Mouse (Mus musculus): ENCODE results near the gene Crebl2. TPM values are rescaled to one million over a fixed set of nuclear protein-coding genes. Genes with fewer than 3 reads are reported as not detected.

Gene Crebl2
- polyA plus RNA-seq, 1 experiment from 2014 or later = 2.8 TPM

DNA sequence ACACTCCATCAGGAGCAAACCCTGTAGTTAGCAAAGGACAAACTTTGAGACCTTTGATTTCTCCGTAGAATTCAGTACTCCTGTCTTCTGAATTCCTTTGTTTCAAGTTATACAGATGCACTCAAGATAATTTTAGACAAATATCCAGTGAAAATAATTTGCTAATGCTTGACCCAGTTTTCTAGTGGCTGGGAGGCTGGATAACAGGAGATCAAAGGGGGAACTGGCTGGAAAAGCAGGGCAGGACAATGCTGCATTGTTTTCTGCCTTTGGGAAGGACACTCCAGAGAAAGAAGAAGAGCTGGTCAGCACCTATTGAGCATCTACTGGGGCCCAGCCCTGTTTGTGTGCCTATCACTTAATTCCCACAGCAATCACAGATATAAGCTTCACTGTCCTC, 28.5 kb upstream of the Crebl2 start:
- no peak overlapping the region for H3K27ac ChIP-seq
- 75% methylated on average over 1 of the region's 1 CpGs for WGBS
- no peak for ATAC-seq (ENCODE audit: low FRiP score, low read depth)

GRCm38 (mm10) chr6:134802641-134803043, 27.3 kb upstream of the Crebl2 start:
- Histone ChIP-seq H3K36me3 (no peaks in the 10 kb centered on the region), H3K27ac (no peak overlapping the region), H3K4me2 (replicated peaks) (no peak overlapping the region), H3K4me1 (no peaks in the 10 kb centered on the region), H3K4me3 (no peak overlapping the region), H3K9me3 (no peaks in the 10 kb centered on the region), H3K9ac (no peak overlapping the region), H3K27me3 (replicated peaks) (no peaks in the 10 kb centered on the region)
- ATAC-seq (ENCODE audit: low FRiP score, low read depth) = no peak
- WGBS = 84% methylated on average over 9 of the region's 9 CpGs

More for the DNA sequence above, 28.5 kb upstream of the Crebl2 start:
- no peaks in the 10 kb centered on the region for H3K9me3 ChIP-seq
- no peaks in the 10 kb centered on the region for H3K36me3 ChIP-seq
- no peak overlapping the region for H3K4me3 ChIP-seq
- no peak overlapping the region for H3K9ac ChIP-seq
- no peaks in the 10 kb centered on the region for H3K27me3 ChIP-seq (replicated peaks)
- no peaks in the 10 kb centered on the region for H3K4me1 ChIP-seq
- H3K4me2 ChIP-seq (replicated peaks) = no peak overlapping the region

DNA sequence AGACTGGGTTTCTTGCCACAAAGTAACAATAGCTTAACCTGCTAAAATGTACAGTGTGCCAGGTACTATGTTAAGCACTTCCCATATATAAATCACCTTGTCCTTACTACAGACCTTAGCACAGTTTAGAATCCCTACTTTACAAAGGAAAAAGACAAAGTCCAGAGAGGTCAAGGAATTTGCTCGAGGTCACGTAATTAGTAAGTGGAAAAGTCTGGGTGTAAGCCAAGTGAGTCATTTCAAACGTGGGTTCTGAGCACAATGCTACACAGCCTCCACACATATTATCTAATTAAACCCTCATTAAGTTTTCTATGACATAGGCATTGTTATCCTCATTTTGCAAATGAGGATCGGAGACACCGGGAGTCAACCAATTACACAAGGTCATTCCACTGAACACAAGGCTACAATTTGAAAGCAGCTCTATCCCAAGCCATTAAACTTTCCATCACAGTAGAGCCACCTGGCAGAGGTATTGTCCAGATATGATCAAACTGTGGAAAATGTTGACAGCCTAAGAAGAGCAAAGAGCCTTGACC, 25.1 kb upstream of the Crebl2 start:
- Histone ChIP-seq H3K4me2 (replicated peaks) (no peak overlapping the region), H3K27me3 (replicated peaks) (no peaks in the 10 kb centered on the region), H3K27ac (no peak overlapping the region), H3K36me3 (no peaks in the 10 kb centered on the region), H3K4me1 (no peaks in the 10 kb centered on the region), H3K9ac (no peak overlapping the region), H3K4me3 (no peak overlapping the region), H3K9me3 (no peaks in the 10 kb centered on the region)
- no peak for ATAC-seq (ENCODE audit: low FRiP score, low read depth)
- WGBS = 78% methylated on average over 5 of the region's 5 CpGs

DNA sequence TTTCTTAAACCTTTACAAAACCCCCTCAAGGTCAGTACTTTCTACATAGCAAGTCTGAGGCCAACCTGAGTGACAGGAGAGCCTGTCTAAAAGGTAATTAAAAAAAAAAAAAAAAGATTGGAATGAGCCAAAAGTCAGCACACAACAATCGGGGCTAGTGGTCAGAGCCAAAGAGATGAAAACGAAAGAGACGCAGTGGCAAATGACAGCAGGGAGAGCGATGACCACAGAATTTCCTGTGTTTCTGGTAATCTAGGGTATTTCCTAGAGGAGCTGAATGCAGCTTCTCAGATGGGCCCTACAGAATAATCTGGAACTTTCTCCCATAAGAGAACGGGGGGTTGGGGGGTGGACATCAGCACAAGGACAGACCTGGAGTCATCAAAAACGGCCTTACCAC, 23.8 kb upstream of the Crebl2 start:
- H3K27me3 ChIP-seq (replicated peaks) = no peaks in the 10 kb centered on the region
- no peak for ATAC-seq (ENCODE audit: low FRiP score, low read depth)
- no peaks in the 10 kb centered on the region for H3K9me3 ChIP-seq
- no peak overlapping the region for H3K4me3 ChIP-seq
- H3K4me1 ChIP-seq = no peaks in the 10 kb centered on the region
- H3K36me3 ChIP-seq = no peaks in the 10 kb centered on the region
- H3K27ac ChIP-seq = no peak overlapping the region
- WGBS = 96% methylated on average over 6 of the region's 6 CpGs
- H3K4me2 ChIP-seq (replicated peaks) = no peak overlapping the region
- H3K9ac ChIP-seq = no peak overlapping the region

DNA sequence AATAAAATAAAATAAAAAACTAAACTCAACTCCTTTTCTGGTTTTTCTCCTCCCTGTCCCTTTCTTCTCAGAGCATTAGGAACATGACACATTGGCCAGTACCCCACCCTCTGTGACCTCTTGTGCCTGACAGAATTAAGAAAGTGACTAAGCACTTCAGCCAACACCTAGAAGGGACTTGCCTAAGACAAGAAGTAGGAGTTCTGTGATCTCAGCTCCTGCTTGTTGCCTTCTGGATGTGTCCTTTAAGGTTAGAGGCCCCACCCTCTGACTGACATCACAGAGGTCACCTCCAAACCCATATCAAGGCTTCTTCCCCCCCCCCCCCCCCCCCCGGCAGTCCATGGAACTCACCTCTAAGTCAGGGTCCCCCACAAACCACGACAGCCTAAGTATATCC, 22.9 kb upstream of the Crebl2 start:
- ATAC-seq (ENCODE audit: low FRiP score, low read depth) = no peak
- Histone ChIP-seq H3K4me2 (replicated peaks) (no peak overlapping the region), H3K4me3 (no peak overlapping the region), H3K27me3 (replicated peaks) (no peaks in the 10 kb centered on the region), H3K4me1 (no peaks in the 10 kb centered on the region), H3K27ac (no peak overlapping the region), H3K36me3 (no peaks in the 10 kb centered on the region), H3K9ac (no peak overlapping the region), H3K9me3 (no peaks in the 10 kb centered on the region)
- 87% methylated on average over 1 of the region's 2 CpGs for WGBS

GRCm38 (mm10) chr6:134807794-134808193, 22.2 kb upstream of the Crebl2 start:
- Histone ChIP-seq H3K9ac (no peak overlapping the region), H3K27ac (no peak overlapping the region), H3K4me2 (replicated peaks) (no peak overlapping the region), H3K27me3 (replicated peaks) (no peaks in the 10 kb centered on the region), H3K9me3 (no peaks in the 10 kb centered on the region), H3K36me3 (no peaks in the 10 kb centered on the region), H3K4me1 (no peaks in the 10 kb centered on the region), H3K4me3 (no peak overlapping the region)
- no peak for ATAC-seq (ENCODE audit: low FRiP score, low read depth)
- 88% methylated on average over 11 of the region's 11 CpGs for WGBS

GRCm38 (mm10) chr6:134813066-134813465, 16.9 kb upstream of the Crebl2 start:
- 77% methylated on average over 1 of the region's 1 CpGs for WGBS
- Histone ChIP-seq H3K4me1 (no peaks in the 10 kb centered on the region), H3K27me3 (replicated peaks) (no peaks in the 10 kb centered on the region; the same call in 1 of the 2 replicates), H3K4me2 (replicated peaks) (no peak overlapping the region), H3K36me3 (no peaks in the 10 kb centered on the region), H3K9me3 (no peaks in the 10 kb centered on the region), H3K9ac (no peak overlapping the region), H3K27ac (no peak overlapping the region), H3K4me3 (no peak overlapping the region)
- ATAC-seq (ENCODE audit: low FRiP score, low read depth) = no peak

DNA sequence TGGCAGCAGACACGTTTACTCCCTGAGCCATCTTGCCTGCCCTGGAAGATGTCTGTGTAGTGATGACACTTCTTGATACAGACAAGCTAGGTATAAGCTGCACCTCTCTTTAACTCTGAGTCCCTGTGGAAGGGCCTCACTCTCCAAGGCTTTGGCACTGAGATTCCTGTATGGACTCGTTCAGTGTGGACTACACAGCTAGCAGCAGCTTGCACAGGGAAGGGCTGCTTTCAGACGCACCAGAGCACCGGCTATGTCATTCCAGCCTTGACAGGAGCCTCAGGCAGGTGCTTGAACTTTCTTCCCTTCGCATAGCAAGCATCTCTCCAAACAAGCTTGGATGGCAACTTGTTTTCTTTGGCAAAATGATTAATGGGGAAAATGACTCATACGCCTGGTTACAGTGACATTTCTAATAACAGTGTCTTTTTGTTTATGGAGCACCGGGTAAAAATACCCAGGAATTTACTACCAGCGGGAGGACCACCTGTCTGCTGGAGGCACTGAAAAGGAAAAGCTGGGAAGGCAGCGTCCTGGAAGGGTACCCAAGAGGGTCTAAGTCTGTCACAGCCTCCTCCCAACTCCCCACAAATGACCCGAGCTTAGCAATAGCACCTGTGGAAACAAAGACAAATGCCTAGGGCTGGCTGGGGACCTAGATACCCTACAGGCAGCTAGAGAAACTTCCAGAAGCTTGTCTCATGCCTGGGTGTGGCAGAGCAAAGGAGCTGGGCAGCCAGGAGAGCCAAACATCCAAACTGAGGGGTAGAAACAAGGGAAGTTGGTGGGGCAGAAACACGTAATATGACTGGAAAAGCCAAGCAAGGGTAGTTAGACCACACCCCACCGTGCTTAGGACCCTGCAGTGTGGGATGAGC, 12.7 kb upstream of the Crebl2 start:
- ATAC-seq (ENCODE audit: low FRiP score, low read depth) = no peak
- H3K4me1 ChIP-seq = no peaks in the 10 kb centered on the region
- H3K9ac ChIP-seq = no peak overlapping the region
- no peak overlapping the region for H3K4me2 ChIP-seq (replicated peaks)
- 75% methylated on average over 12 of the region's 12 CpGs for WGBS
- no peak overlapping the region for H3K27ac ChIP-seq
- H3K36me3 ChIP-seq = no peaks in the 10 kb centered on the region
- H3K9me3 ChIP-seq = no peaks in the 10 kb centered on the region
- H3K27me3 ChIP-seq (replicated peaks) = no peaks in the 10 kb centered on the region; the same call in 1 of the 2 replicates
- H3K4me3 ChIP-seq = no peak overlapping the region

DNA sequence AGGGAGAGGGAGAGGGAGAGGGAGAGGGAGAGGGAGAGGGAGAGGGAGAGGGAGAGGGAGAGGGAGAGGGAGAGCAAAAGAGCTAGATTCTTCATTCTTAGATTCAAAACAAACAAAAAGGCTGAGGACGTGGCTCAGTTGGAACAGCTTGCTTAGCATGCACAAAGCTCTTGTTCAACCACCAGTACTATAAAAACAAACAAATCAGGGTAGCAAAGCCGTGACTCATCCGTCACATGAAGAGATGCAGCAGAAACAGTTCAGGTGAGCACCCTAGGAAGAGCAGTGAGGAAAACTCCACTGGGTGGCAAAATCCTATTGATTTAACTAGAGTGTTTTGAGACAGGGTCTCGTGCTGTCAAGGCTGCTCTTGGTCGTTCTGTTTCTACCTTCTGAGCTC, 10.2 kb upstream of the Crebl2 start:
- no peak overlapping the region for H3K9ac ChIP-seq
- H3K27ac ChIP-seq = no peak overlapping the region
- H3K27me3 ChIP-seq (replicated peaks) = no peaks in the 10 kb centered on the region
- ATAC-seq (ENCODE audit: low FRiP score, low read depth) = no peak
- whole genome bisulfite sequencing = 56% methylated on average over 5 of the region's 5 CpGs
- no peaks in the 10 kb centered on the region for H3K4me1 ChIP-seq
- no peak overlapping the region for H3K4me3 ChIP-seq
- H3K4me2 ChIP-seq (replicated peaks) = no peak overlapping the region
- no peaks in the 10 kb centered on the region for H3K9me3 ChIP-seq
- H3K36me3 ChIP-seq = no peaks in the 10 kb centered on the region

DNA sequence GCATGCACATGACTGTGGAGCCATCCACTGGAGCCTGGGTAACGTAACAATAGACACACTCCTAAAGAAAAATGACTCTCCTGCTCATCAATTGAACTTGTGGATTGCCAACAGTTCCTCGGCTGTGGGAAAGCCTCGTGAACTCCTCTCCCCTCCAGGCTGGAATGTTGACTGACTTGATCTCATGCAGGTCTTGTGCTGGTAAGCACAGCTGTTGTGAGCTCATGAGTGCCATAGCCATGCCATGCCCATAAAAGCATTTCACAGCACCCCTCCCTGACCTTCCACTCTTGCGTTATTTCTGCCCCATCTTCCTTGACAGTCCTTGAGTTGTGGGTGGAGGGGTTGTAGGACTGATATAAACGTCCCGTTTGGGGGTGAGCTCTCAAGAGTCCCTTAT, 9.5 kb upstream of the Crebl2 start:
- no peak for ATAC-seq (ENCODE audit: low FRiP score, low read depth)
- Histone ChIP-seq H3K9ac (no peak overlapping the region), H3K4me3 (no peak overlapping the region), H3K9me3 (no peaks in the 10 kb centered on the region), H3K36me3 (no peaks in the 10 kb centered on the region), H3K27me3 (replicated peaks) (no peaks in the 10 kb centered on the region), H3K4me1 (no peaks in the 10 kb centered on the region), H3K4me2 (replicated peaks) (no peak overlapping the region), H3K27ac (no peak overlapping the region)
- 41% methylated on average over 6 of the region's 6 CpGs for WGBS

DNA sequence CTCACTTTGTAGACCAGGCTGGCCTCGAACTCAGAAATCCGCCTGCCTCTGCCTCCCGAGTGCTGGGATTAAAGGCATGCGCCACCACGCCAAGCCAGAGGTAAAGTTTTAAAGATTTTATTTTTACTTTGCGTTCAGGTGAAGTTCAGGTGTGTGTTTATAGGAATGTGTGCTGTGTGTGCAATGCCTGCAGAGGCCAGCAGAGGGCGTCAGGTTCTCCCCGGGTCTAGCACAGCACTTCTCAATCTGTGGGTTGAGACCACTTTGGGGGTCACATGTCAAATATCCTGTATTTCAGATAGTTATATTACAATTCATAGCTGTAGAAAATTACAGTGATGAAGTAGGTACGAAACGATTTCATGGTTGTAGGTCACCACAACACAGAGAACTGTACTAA, 7.1 kb upstream of the Crebl2 start:
- WGBS = 73% methylated on average over 10 of the region's 10 CpGs
- no peak overlapping the region for H3K9ac ChIP-seq
- no peak overlapping the region for H3K27ac ChIP-seq
- no peaks in the 10 kb centered on the region for H3K27me3 ChIP-seq (replicated peaks)
- no peak for ATAC-seq (ENCODE audit: low FRiP score, low read depth)
- no peak overlapping the region for H3K4me3 ChIP-seq
- no peaks in the 10 kb centered on the region for H3K4me1 ChIP-seq
- no peak overlapping the region for H3K4me2 ChIP-seq (replicated peaks)
- H3K36me3 ChIP-seq = no peaks in the 10 kb centered on the region
- no peaks in the 10 kb centered on the region for H3K9me3 ChIP-seq

DNA sequence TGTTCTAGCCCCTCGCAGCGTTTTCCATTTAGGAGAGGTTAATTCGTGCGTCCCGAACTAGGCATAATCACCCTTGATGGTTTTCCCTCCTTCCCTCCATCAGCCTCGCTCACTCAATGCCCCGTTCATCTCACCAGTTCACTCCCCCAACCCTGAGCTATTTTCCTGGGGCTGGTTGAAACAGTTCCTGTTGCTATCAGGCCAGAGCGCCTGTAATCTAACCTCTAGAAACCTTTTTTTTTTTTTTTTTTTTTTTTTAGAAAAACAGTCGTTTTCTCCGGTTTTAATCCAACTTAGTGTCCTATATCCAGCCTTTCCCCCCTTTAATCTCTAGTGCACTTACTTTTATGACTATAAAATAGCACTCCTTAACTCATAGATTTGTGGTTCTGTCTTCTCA, 822 bp downstream of the Crebl2 start:
- Histone ChIP-seq H3K4me3 (peak overlapping the region; percentile 72), H3K27ac (no peak overlapping the region), H3K36me3 (no peaks in the 10 kb centered on the region), H3K9me3 (no peaks in the 10 kb centered on the region), H3K9ac (peak overlapping the region; percentile 80; the same call in 1 of the 2 replicates), H3K27me3 (replicated peaks) (no peaks in the 10 kb centered on the region), H3K4me1 (peaks cover 7% of the 10 kb centered on the region; the same call in 1 of the 2 replicates), H3K4me2 (replicated peaks) (peak overlapping the region; percentile 72)
- ATAC-seq (ENCODE audit: low FRiP score, low read depth) = no peak
- WGBS = 3% methylated on average over 10 of the region's 10 CpGs
